Mouse (Mus musculus): Measurements from ENCODE around the gene Yeats2. TPM values are rescaled to one million over a fixed set of nuclear protein-coding genes. Genes with fewer than 3 reads are reported as not detected.

Yeats2 gene
- total RNA-seq, 1 experiment from 2014 or later, result 21.1 TPM

GRCm38 (mm10) chr16:20257926-20258325 lies 117.1 kb downstream of the Yeats2 start:
- no peak for ATAC-seq (ENCODE audit: extremely low read depth, insufficient number of reproducible peaks, low FRiP score, poor library complexity, severe bottlenecking)

GRCm38 (mm10) chr16:20265089-20265488 lies 124.2 kb downstream of the Yeats2 start:
- ATAC-seq (ENCODE audit: extremely low read depth, insufficient number of reproducible peaks, low FRiP score, poor library complexity, severe bottlenecking), result no peak

- ATAC-seq (ENCODE audit: extremely low read depth, insufficient number of reproducible peaks, low FRiP score, poor library complexity, severe bottlenecking), result no peak
Observed at GRCm38 (mm10) chr16:20271339-20271738, 130.5 kb downstream of the Yeats2 start.

- no peak for ATAC-seq (ENCODE audit: extremely low read depth, insufficient number of reproducible peaks, low FRiP score, poor library complexity, severe bottlenecking)
Observed at GRCm38 (mm10) chr16:20272994-20273393, 132.1 kb downstream of the Yeats2 start.

- no peak for ATAC-seq (ENCODE audit: extremely low read depth, insufficient number of reproducible peaks, low FRiP score, poor library complexity, severe bottlenecking)
Observed at GRCm38 (mm10) chr16:20279395-20279794, 138.5 kb downstream of the Yeats2 start.

DNA sequence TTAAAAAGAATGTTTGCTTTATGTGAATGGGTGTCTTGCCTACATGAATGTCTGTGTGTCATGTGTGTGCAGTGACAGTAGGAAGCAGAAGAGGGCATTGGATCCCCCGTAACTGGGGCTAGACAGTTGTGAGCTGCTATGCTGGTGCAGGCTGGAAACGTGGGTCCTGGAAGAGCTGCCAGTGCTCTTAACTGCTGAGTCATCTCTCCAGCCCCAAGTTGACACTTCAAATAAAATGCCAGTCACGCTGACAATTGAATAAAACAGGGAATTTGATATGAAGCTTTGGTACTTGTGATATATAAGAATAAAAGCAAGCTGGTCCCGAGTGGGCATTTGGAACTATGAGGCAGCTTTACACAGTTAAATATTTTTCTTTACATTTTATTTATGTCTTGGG lies 139.4 kb downstream of the Yeats2 start:
- ATAC-seq (ENCODE audit: extremely low read depth, insufficient number of reproducible peaks, low FRiP score, poor library complexity, severe bottlenecking), result no peak

Other genes starting within 250 kb of the Yeats2 start
- gene Klhl6, start 158.0 kb upstream of the Yeats2 start, total RNA-seq (2017), result 177 and 184 TPM in 2 replicates
- 242 and 277 TPM in 2 replicates for gene Klhl24, start 43.5 kb upstream of the Yeats2 start, total RNA-seq (2017)
- gene Map6d1, start 100.3 kb downstream of the Yeats2 start, total RNA-seq (2017), result not detected in 2 replicates
- 51.7 and 57.6 TPM in 2 replicates for gene Parl, start 161.3 kb downstream of the Yeats2 start, total RNA-seq (2017)
- gene Cyp2ab1, start 184.3 kb downstream of the Yeats2 start, total RNA-seq (2017), result 2.1 and 2.5 TPM in 2 replicates

Data from neutrophil, adult 5-6 weeks (primary cell).